20 mouse cellular contexts compared by ENCODE assay signal in the genomic region with DNA sequence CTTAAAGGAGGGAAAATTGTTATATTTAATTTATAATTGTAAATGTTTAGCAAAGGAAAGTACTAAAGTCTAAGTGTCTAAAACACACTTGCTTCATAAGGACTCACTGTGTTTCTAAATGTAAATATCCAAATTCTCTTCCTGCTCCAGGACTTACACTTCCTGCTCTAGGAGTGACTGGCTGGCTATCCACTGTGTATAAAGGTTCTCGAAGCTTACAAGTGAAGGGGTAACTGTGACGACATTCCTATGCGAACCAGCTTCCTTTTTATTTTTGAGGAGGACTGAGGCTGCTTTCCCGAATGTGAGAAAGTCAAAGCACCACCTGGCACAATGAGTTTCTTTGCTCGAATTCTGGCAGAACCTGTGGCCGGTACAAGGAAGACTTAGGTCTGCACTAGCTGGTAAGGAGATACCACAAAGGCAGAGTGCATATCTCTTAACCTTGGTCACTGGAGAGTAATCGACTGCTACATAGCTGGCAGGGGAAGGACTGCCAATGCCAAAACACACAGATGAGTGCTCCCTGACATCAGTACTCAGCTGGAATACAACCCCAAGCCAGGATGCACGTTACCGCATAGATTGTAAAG. TPM values are rescaled to one million over a fixed set of nuclear protein-coding genes. Genes with fewer than 3 reads are reported as not detected.
A peak's percentile ranks its signal among the peaks of the same experiment; 100 is the strongest.
DNase-seq lines count a peak whose midpoint lies in the region; ATAC-seq and TF ChIP-seq lines count a peak whose summit lies in the region.
"Had no signal": no experiment of that assay in that cellular context is flagged by ENCODE, and none has a peak within 500 bp of the region (broad histone marks: within the 10 kb centered on the region; RNA-seq: fewer than 3 reads in every experiment).

No protein-coding gene starts in this region.

- no peak overlapping the region for H3K4me2 ChIP-seq in heart, embryonic 16.5 days (ENCODE audit: low read depth, low read length)
- H3K4me2 ChIP-seq in forebrain, embryonic 15.5 days (replicated peaks), result no peak overlapping the region
- H3K4me2 ChIP-seq: heart, embryonic 15.5 days; hindbrain, embryonic 15.5 days; intestine, embryonic 15.5 days; limb, embryonic 12.5 days; midbrain, embryonic 13.5 days had no signal

- H3K4me1 ChIP-seq in heart, embryonic 16.5 days (ENCODE audit: control insufficient read depth, insufficient read depth, low read length), result peaks cover 3% of the 10 kb centered on the region
- peaks cover 4% of the 10 kb centered on the region; the same call in 1 of the 2 replicates for H3K4me1 ChIP-seq in brown adipose tissue, adult 24 weeks (ENCODE audit: control insufficient read depth, insufficient read depth, insufficient read length, low read length)
- H3K4me1 ChIP-seq in lung, adult 2 months (ENCODE audit: control insufficient read depth, insufficient read depth, low read length), result peaks cover 6% of the 10 kb centered on the region
- H3K4me1 ChIP-seq in forebrain, embryonic 15.5 days, result no peaks in the 10 kb centered on the region
- H3K4me1 ChIP-seq: intestine, embryonic 15.5 days; limb, embryonic 12.5 days had no signal

- TF ChIP-seq CTCF in lung, adult 2 months (IDR thresholded peaks at IDR 0.05; ENCODE audit: insufficient read depth, low read length), result no peak

- no peaks in the 10 kb centered on the region for H3K36me3 ChIP-seq in heart, embryonic 16.5 days (ENCODE audit: control insufficient read depth, insufficient read depth)
- no peaks in the 10 kb centered on the region for H3K36me3 ChIP-seq in forebrain, embryonic 15.5 days
- H3K36me3 ChIP-seq: embryonic facial prominence, embryonic 10.5 days; heart, embryonic 15.5 days; hindbrain, embryonic 15.5 days; intestine, embryonic 15.5 days; limb, embryonic 12.5 days; midbrain, embryonic 13.5 days had no signal

- no peak for TF ChIP-seq POLR2A in lung, adult 2 months (IDR thresholded peaks at IDR 0.05; ENCODE audit: borderline replicate concordance, extremely low read depth, low read depth, low read length)

- no peak for ATAC-seq in heart, embryonic 16.5 days (replicated peaks; ENCODE audit: extremely low read depth, insufficient read depth, low FRiP score)
- ATAC-seq in forebrain, embryonic 15.5 days (replicated peaks), result no peak
- ATAC-seq: intestine, embryonic 15.5 days; midbrain, embryonic 13.5 days had no signal

- WGBS in heart, embryonic 16.5 days, result 57% methylated on average over 9 of the region's 9 CpGs
- 51% methylated on average over 9 of the region's 9 CpGs for WGBS in lung, adult 2 months
- 86% methylated on average over 9 of the region's 9 CpGs for WGBS in forebrain, embryonic 15.5 days

- peak overlapping the region; percentile 16; the same call in 1 of the 2 replicates for H3K27ac ChIP-seq in heart, embryonic 16.5 days (ENCODE audit: low read length)
- peak overlapping the region; percentile 44; the same call in 1 of the 2 replicates for H3K27ac ChIP-seq in brown adipose tissue, adult 24 weeks (replicated peaks; ENCODE audit: low read depth, low read length)
- no peak overlapping the region for H3K27ac ChIP-seq in forebrain, embryonic 15.5 days (replicated peaks)
- H3K27ac ChIP-seq: embryonic facial prominence, embryonic 10.5 days; heart, embryonic 15.5 days; hindbrain, embryonic 15.5 days; intestine, embryonic 15.5 days; limb, embryonic 12.5 days; liver, embryonic 14.5 days; midbrain, embryonic 13.5 days had no signal

- H3K27me3 ChIP-seq in heart, embryonic 16.5 days (ENCODE audit: control insufficient read depth, insufficient read depth, low read length), result no peaks in the 10 kb centered on the region
- H3K27me3 ChIP-seq in forebrain, embryonic 15.5 days, result no peaks in the 10 kb centered on the region
- H3K27me3 ChIP-seq: heart, embryonic 15.5 days; hindbrain, embryonic 15.5 days; intestine, embryonic 15.5 days; limb, embryonic 12.5 days; midbrain, embryonic 13.5 days had no signal

- no peak for DNase-seq in heart, adult 18-20 months
- DNase-seq in lung, adult 2 months, result peak; percentile 49
- peak; percentile 20 for DNase-seq in lung, postnatal 14 days
- DNase-seq in cerebellum, postnatal 4 days (ENCODE audit: low spot score in 2 of 2), result no peak
- no peak for DNase-seq in layer of hippocampus, adult 11-12 months (ENCODE audit: low spot score)
- DNase-seq: cerebellum, adult 9-10 months; gastrocnemius, postnatal 36 days; kidney, adult 8-10 months; thymus, postnatal 14 days had no signal

- no peak overlapping the region for H3K4me3 ChIP-seq in heart, embryonic 16.5 days (ENCODE audit: low read length)
- no peak overlapping the region for H3K4me3 ChIP-seq in brown adipose tissue, adult 24 weeks (ENCODE audit: insufficient read depth, low read depth, low read length)
- no peak overlapping the region for H3K4me3 ChIP-seq in lung, adult 2 months (replicated peaks; ENCODE audit: extremely low read depth, low read depth, low read length)
- no peak overlapping the region for H3K4me3 ChIP-seq in forebrain, embryonic 15.5 days
- H3K4me3 ChIP-seq: embryonic facial prominence, embryonic 10.5 days; heart, embryonic 15.5 days; hindbrain, embryonic 15.5 days; intestine, embryonic 15.5 days; limb, embryonic 12.5 days; midbrain, embryonic 13.5 days had no signal

- no peaks in the 10 kb centered on the region for H3K9me3 ChIP-seq in heart, embryonic 16.5 days (replicated peaks; ENCODE audit: control insufficient read depth, low read length)
- H3K9me3 ChIP-seq in forebrain, embryonic 15.5 days, result no peaks in the 10 kb centered on the region
- H3K9me3 ChIP-seq: embryonic facial prominence, embryonic 10.5 days; heart, embryonic 15.5 days; hindbrain, embryonic 15.5 days; intestine, embryonic 15.5 days; limb, embryonic 12.5 days; midbrain, embryonic 13.5 days had no signal

- H3K9ac ChIP-seq in heart, embryonic 16.5 days (ENCODE audit: low read length), result no peak overlapping the region
- H3K9ac ChIP-seq in forebrain, embryonic 15.5 days (replicated peaks), result no peak overlapping the region
- H3K9ac ChIP-seq: heart, embryonic 15.5 days; hindbrain, embryonic 15.5 days; intestine, embryonic 15.5 days; limb, embryonic 12.5 days; liver, embryonic 14.5 days; midbrain, embryonic 13.5 days had no signal

RNA-seq across cellular contexts. Expression of a gene that starts 1.4 kb away (rescaled TPM):
- 11.7 and 12.5 TPM in 2 replicates for polyA plus RNA-seq in heart, embryonic 16.5 days (2015; fragmentation: Nextera tagmentation; extraction: Ambion mirVana)
- 10 to 100 TPM; 12.5 to 13.1 TPM for total RNA-seq in heart, adult 18-20 months (2021)
- polyA plus RNA-seq in brown adipose tissue, adult 24 weeks (2012; ENCODE audit: insufficient read depth, insufficient read length, missing spikeins), result 9.3 and 10.6 TPM in 2 replicates
- 4.9 and 6.4 TPM in 2 replicates for polyA plus RNA-seq in lung, adult 2 months (2012; rRNA removed)
- 4.4 and 5.9 TPM in 2 replicates for polyA plus RNA-seq in forebrain, embryonic 15.5 days (2015; fragmentation: Nextera tagmentation; extraction: Ambion mirVana)
- total RNA-seq: MEL had no signal

Comparison
In these comparisons a context has a peak if more than half of its experiments do, and no peak if none do; other contexts are left out.
1. DNase-seq: peak in lung, adult 2 months (single experiment) and lung, postnatal 14 days (single experiment); none in heart, adult 18-20 months (0 of 2), cerebellum, postnatal 4 days (0 of 2) and layer of hippocampus, adult 11-12 months (single experiment).